Mouse (Mus musculus): ENCODE data around the gene Gm13691. TPM values are rescaled to one million over a fixed set of nuclear protein-coding genes. Genes with fewer than 3 reads are reported as not detected.
"Not testable (repeated sequence)": the region's sequence is repeated elsewhere in the genome, so short reads cannot be mapped to it uniquely, and the experiment has no call there.

The Gm13691 gene
- total RNA-seq (2021) = 1.6 and 1.7 TPM in 2 replicates
- long read RNA-seq, experiment 1 = 0 reads
- long read RNA-seq, experiment 2, partial matches to known transcripts = 0 of 1 reads
- long read RNA-seq, experiment 2, other reads (novel, unspliced or antisense) = 0 of 1 reads

GRCm38 (mm10) chr2:83990253-83990652 is at the start of gene Gm13691:
Gene Gm13691 (plus strand): TSS chr2:83990553.
- DNase-seq = not testable (repeated sequence)

- peak; percentile 48 for DNase-seq
These were observed 49.4 kb upstream of the Gm13691 start, which contains the start of gene Zswim2 for GRCm38 (mm10) chr2:83940931-83941361. Gene Zswim2 (minus strand): TSS chr2:83941228.

GRCm38 (mm10) chr2:83941378-83941777 is 49.0 kb upstream of the Gm13691 start:
- no peak for DNase-seq

- DNase-seq = no peak
These were observed 48.6 kb upstream of the Gm13691 start for GRCm38 (mm10) chr2:83941792-83942191.

GRCm38 (mm10) chr2:83955393-83955792 is 35.0 kb upstream of the Gm13691 start, which contains the start of gene Gm13698:
Gene Gm13698 (plus strand): TSS chr2:83955693.
- DNase-seq = not testable (repeated sequence)

GRCm38 (mm10) chr2:83961203-83961602 is 29.1 kb upstream of the Gm13691 start, which contains the start of gene Gm13693:
Gene Gm13693 (plus strand): TSS chr2:83961503.
- not testable (repeated sequence) for DNase-seq

- not testable (repeated sequence) for DNase-seq
These were observed 23.3 kb upstream of the Gm13691 start, which contains the start of gene Gm13695 for GRCm38 (mm10) chr2:83967013-83967412. Gene Gm13695 (plus strand): TSS chr2:83967313.

- not testable (repeated sequence) for DNase-seq
These were observed 17.5 kb upstream of the Gm13691 start, which contains the start of gene Gm13696 for GRCm38 (mm10) chr2:83972823-83973222. Gene Gm13696 (plus strand): TSS chr2:83973123.

- not testable (repeated sequence) for DNase-seq
These were observed 11.7 kb upstream of the Gm13691 start, which contains the start of gene Gm13694 for GRCm38 (mm10) chr2:83978633-83979032. Gene Gm13694 (plus strand): TSS chr2:83978933.

- DNase-seq = not testable (repeated sequence)
These were observed 5.9 kb upstream of the Gm13691 start, which contains the start of gene Gm13697 for GRCm38 (mm10) chr2:83984443-83984842. Gene Gm13697 (plus strand): TSS chr2:83984743.

GRCm38 (mm10) chr2:83993639-83994255 is 3.4 kb downstream of the Gm13691 start:
- not testable (repeated sequence) for DNase-seq

GRCm38 (mm10) chr2:83994526-83994925 is 4.2 kb downstream of the Gm13691 start:
- DNase-seq = not testable (repeated sequence)

GRCm38 (mm10) chr2:84008913-84009312 is 18.6 kb downstream of the Gm13691 start:
- no peak for DNase-seq

- DNase-seq = no peak
These were observed 19.5 kb downstream of the Gm13691 start for GRCm38 (mm10) chr2:84009818-84010217.

- no peak for DNase-seq
These were observed 24.2 kb downstream of the Gm13691 start for GRCm38 (mm10) chr2:84014572-84014971.

- not testable (repeated sequence) for DNase-seq
These were observed 25.9 kb downstream of the Gm13691 start for GRCm38 (mm10) chr2:84016291-84016690.

- peak; percentile 6 for DNase-seq
These were observed 28.0 kb downstream of the Gm13691 start for GRCm38 (mm10) chr2:84018330-84018729.

- peak; percentile 25 for DNase-seq
These were observed 29.4 kb downstream of the Gm13691 start for GRCm38 (mm10) chr2:84019519-84020305.

GRCm38 (mm10) chr2:84021930-84022329 is 31.6 kb downstream of the Gm13691 start:
- no peak for DNase-seq

GRCm38 (mm10) chr2:84022905-84023304 is 32.6 kb downstream of the Gm13691 start:
- DNase-seq = no peak

- no peak for DNase-seq
These were observed 33.0 kb downstream of the Gm13691 start for GRCm38 (mm10) chr2:84023319-84023718.

- DNase-seq = peak; percentile 35
These were observed 34.9 kb downstream of the Gm13691 start for GRCm38 (mm10) chr2:84025217-84025616.
